In the genomic region with DNA sequence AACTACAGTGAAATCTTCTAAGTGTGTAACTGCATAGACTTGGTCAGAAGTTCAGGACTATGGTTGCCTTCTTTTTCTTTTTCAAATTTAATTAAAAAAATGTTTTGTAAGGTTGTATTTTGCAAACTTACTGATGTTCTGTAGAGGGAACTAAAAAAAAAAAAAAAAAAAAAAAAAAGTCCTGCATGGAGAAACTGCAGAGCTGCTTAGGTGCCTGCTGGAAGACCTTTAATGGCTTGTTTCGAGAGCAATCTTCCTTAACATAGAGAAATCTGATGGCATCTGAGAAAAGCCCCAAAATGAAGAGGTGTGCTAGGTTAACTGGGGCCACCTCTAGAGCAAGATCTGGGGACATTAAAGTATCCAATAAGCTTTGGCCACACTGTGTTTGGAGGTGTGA, we compare ENCODE assay signal across 10 mouse cellular contexts. TPM values are rescaled to one million over a fixed set of nuclear protein-coding genes. Genes with fewer than 3 reads are reported as not detected.
DNase-seq lines count a peak whose midpoint lies in the region; ATAC-seq lines count a peak whose summit lies in the region.
"Had no signal": no experiment of that assay in that cellular context is flagged by ENCODE, and none has a peak within 500 bp of the region (broad histone marks: within the 10 kb centered on the region; RNA-seq: fewer than 3 reads in every experiment).

No protein-coding gene starts in this region.

- H3K27ac ChIP-seq in liver, embryonic 11.5 days (ENCODE audit: low read depth, low read length): no peak overlapping the region
- H3K27ac ChIP-seq in forebrain, embryonic 14.5 days (ENCODE audit: low read depth, low read length): no peak overlapping the region
- H3K27ac ChIP-seq in limb, embryonic 11.5 days (replicated peaks; ENCODE audit: low read depth, low read length): no peak overlapping the region
- no peak overlapping the region for H3K27ac ChIP-seq in neural tube, embryonic 13.5 days (replicated peaks)

- no peaks in the 10 kb centered on the region for H3K27me3 ChIP-seq in liver, embryonic 11.5 days (replicated peaks; ENCODE audit: control insufficient read depth, insufficient read depth, low read length)
- no peaks in the 10 kb centered on the region for H3K27me3 ChIP-seq in forebrain, embryonic 14.5 days (replicated peaks; ENCODE audit: control insufficient read depth, insufficient read depth, low read length)
- no peaks in the 10 kb centered on the region for H3K27me3 ChIP-seq in limb, embryonic 11.5 days (ENCODE audit: control insufficient read depth, insufficient read depth, low read length)
- peaks cover 9% of the 10 kb centered on the region; the same call in 1 of the 2 replicates for H3K27me3 ChIP-seq in neural tube, embryonic 13.5 days

- no peak for DNase-seq in liver, embryonic 11.5 days (ENCODE audit: low spot score)
- no peak for DNase-seq in liver
- DNase-seq in forebrain, embryonic 14.5 days (ENCODE audit: low spot score): no peak
- DNase-seq in limb, embryonic 11.5 days (ENCODE audit: low spot score): no peak
- no peak for DNase-seq in urinary bladder, postnatal 36 days (ENCODE audit: low spot score in 2 of 2)
- no peak for DNase-seq in kidney, postnatal 36 days
- no peak for DNase-seq in layer of hippocampus, adult 9-10 months (ENCODE audit: low spot score)
- DNase-seq: cerebellum, adult 9-10 months; thymus, postnatal 25 days had no signal

- peak overlapping the region; percentile 66 for H3K4me2 ChIP-seq in liver, embryonic 11.5 days
- H3K4me2 ChIP-seq in forebrain, embryonic 14.5 days (ENCODE audit: low read length): peak overlapping the region; percentile 53
- H3K4me2 ChIP-seq in limb, embryonic 11.5 days (ENCODE audit: low read depth, severe bottlenecking): peak overlapping the region; percentile 71
- peak overlapping the region; percentile 72 for H3K4me2 ChIP-seq in neural tube, embryonic 13.5 days

- H3K9ac ChIP-seq in liver, embryonic 11.5 days (ENCODE audit: low read depth, low read length): no peak overlapping the region
- peak overlapping the region; percentile 55; the same call in 1 of the 2 replicates for H3K9ac ChIP-seq in forebrain, embryonic 14.5 days (ENCODE audit: low read length)
- H3K9ac ChIP-seq in limb, embryonic 11.5 days (ENCODE audit: low read length): peak overlapping the region; percentile 62; the same call in 1 of the 2 replicates
- peak overlapping the region; percentile 66 for H3K9ac ChIP-seq in neural tube, embryonic 13.5 days

- peak overlapping the region; percentile 58 for H3K4me3 ChIP-seq in liver, embryonic 11.5 days (ENCODE audit: low read depth, low read length)
- H3K4me3 ChIP-seq in forebrain, embryonic 14.5 days (ENCODE audit: low read depth, low read length): peak overlapping the region; percentile 56
- H3K4me3 ChIP-seq in limb, embryonic 11.5 days (ENCODE audit: low read depth, low read length): peak overlapping the region; percentile 50
- peak overlapping the region; percentile 63 for H3K4me3 ChIP-seq in neural tube, embryonic 13.5 days

- ATAC-seq in liver, embryonic 11.5 days (replicated peaks; ENCODE audit: low FRiP score): no peak
- no peak for ATAC-seq in forebrain, embryonic 14.5 days
- no peak for ATAC-seq in limb, embryonic 11.5 days (ENCODE audit: insufficient number of reproducible peaks, low FRiP score, low TSS enrichment, low read depth)
- ATAC-seq in neural tube, embryonic 13.5 days (ENCODE audit: low read depth): no peak

- peaks cover 6% of the 10 kb centered on the region; the same call in 1 of the 2 replicates for H3K4me1 ChIP-seq in liver, embryonic 11.5 days (replicated peaks; ENCODE audit: control insufficient read depth, insufficient read depth, low read length)
- H3K4me1 ChIP-seq in forebrain, embryonic 14.5 days (ENCODE audit: control insufficient read depth, insufficient read depth, low read length): peaks cover 29% of the 10 kb centered on the region
- peaks cover 19% of the 10 kb centered on the region for H3K4me1 ChIP-seq in limb, embryonic 11.5 days (ENCODE audit: control insufficient read depth, insufficient read depth, low read length)
- H3K4me1 ChIP-seq in neural tube, embryonic 13.5 days (replicated peaks): peaks cover 49% of the 10 kb centered on the region

- WGBS in liver, embryonic 11.5 days: 83% methylated on average over 1 of the region's 1 CpGs
- WGBS in forebrain, embryonic 14.5 days: 19% methylated on average over 1 of the region's 1 CpGs
- WGBS in limb, embryonic 11.5 days: 28% methylated on average over 1 of the region's 1 CpGs
- 46% methylated on average over 1 of the region's 1 CpGs for WGBS in neural tube, embryonic 13.5 days

- no peaks in the 10 kb centered on the region for H3K9me3 ChIP-seq in liver, embryonic 11.5 days (ENCODE audit: control insufficient read depth, low read length)
- H3K9me3 ChIP-seq in forebrain, embryonic 14.5 days (replicated peaks; ENCODE audit: control insufficient read depth, low read length): no peaks in the 10 kb centered on the region
- no peaks in the 10 kb centered on the region for H3K9me3 ChIP-seq in limb, embryonic 11.5 days (ENCODE audit: control insufficient read depth, low read length)
- no peaks in the 10 kb centered on the region for H3K9me3 ChIP-seq in neural tube, embryonic 13.5 days

- no peaks in the 10 kb centered on the region for H3K36me3 ChIP-seq in liver, embryonic 11.5 days (ENCODE audit: control insufficient read depth, insufficient read depth, low read length)
- no peaks in the 10 kb centered on the region for H3K36me3 ChIP-seq in forebrain, embryonic 14.5 days (ENCODE audit: control insufficient read depth, insufficient read depth, low read length)
- no peaks in the 10 kb centered on the region for H3K36me3 ChIP-seq in limb, embryonic 11.5 days (ENCODE audit: control insufficient read depth, insufficient read depth, low read length)
- no peaks in the 10 kb centered on the region for H3K36me3 ChIP-seq in neural tube, embryonic 13.5 days

RNA-seq across cellular contexts. Expression of a gene that starts 1.4 kb away (rescaled TPM):
- polyA plus RNA-seq in liver, embryonic 11.5 days (2014; fragmentation: Nextera tagmentation; extraction: Ambion mirVana): 14.8 and 15.0 TPM in 2 replicates
- polyA plus RNA-seq in forebrain, embryonic 14.5 days (2014; fragmentation: Nextera tagmentation; extraction: Ambion mirVana): 46.9 and 50.9 TPM in 2 replicates
- 58.7 and 62.4 TPM in 2 replicates for polyA plus RNA-seq in limb, embryonic 11.5 days (2014; fragmentation: Nextera tagmentation; extraction: Ambion mirVana)
- 24.4 and 27.2 TPM in 2 replicates for polyA plus RNA-seq in neural tube, embryonic 13.5 days (2015; fragmentation: Nextera tagmentation; extraction: Ambion mirVana)
